Mouse (Mus musculus) stomach, embryonic 16.5 days (tissue): ENCODE data around the gene Tppp2. TPM values are rescaled to one million over a fixed set of nuclear protein-coding genes. Genes with fewer than 3 reads are reported as not detected.

Source experiments
- ATAC-seq: fragments of 200-750 bp; cut with Nextera tagmentation; 2 replicates; pipeline ENCODE4 v1.8.0; 2017; ENCODE audit warnings: moderate number of reproducible peaks, moderate TSS enrichment; ENCODE audit not compliant: insufficient read depth, low FRiP score
- H3K27ac ChIP-seq: fragments of 300-500 bp; sonication (generic); 2 replicates; pipeline ENCODE4 v1.5.1; 2014; ENCODE audit warnings: low read length
- H3K27me3 ChIP-seq: fragments of 300-500 bp; sonication (generic); 2 replicates; pipeline ENCODE4 v1.6.1; 2014; ENCODE audit warnings: low read length, control low read depth, mixed read lengths; ENCODE audit not compliant: control insufficient read depth, insufficient read depth
- H3K36me3 ChIP-seq: fragments of 300-500 bp; sonication (generic); 2 replicates; pipeline ENCODE4 v1.6.1; 2014; ENCODE audit warnings: low read length; ENCODE audit not compliant: control insufficient read depth, insufficient read depth
- H3K4me1 ChIP-seq: fragments of 300-500 bp; sonication (generic); 2 replicates; pipeline ENCODE4 v1.6.1; 2014; ENCODE audit warnings: low read length, control low read depth, mixed read lengths; ENCODE audit not compliant: control insufficient read depth, insufficient read depth
- H3K4me2 ChIP-seq: fragments of 300-500 bp; sonication (generic); 2 replicates; pipeline ENCODE4 v1.6.1; 2014; ENCODE audit warnings: low read depth, low read length, mixed read lengths
- H3K4me3 ChIP-seq: fragments of 300-500 bp; sonication (generic); replicated peaks from 2 replicates; pipeline ENCODE4 v1.5.1; 2014; ENCODE audit warnings: mild to moderate bottlenecking, low read length
- H3K9ac ChIP-seq: fragments of 300-500 bp; sonication (generic); 2 replicates; pipeline ENCODE4 v1.6.1; 2014; ENCODE audit warnings: low read length
- H3K9me3 ChIP-seq: fragments of 300-500 bp; sonication (generic); replicated peaks from 2 replicates; pipeline ENCODE4 v1.6.1; 2016; ENCODE audit warnings: low read length, control low read depth; ENCODE audit not compliant: control insufficient read depth
- WGBS: fragments of 180-500 bp; shearing (Covaris S2); extraction: QIAGEN DNeasy Blood & Tissue Kit; methylation state at CpG from one replicate; pipeline ENCODE4 v1.1.7; 2014; 5-methylcytosine and 5-hydroxymethylcytosine counted together
- polyA plus RNA-seq: library from polyadenylated mRNA; unstranded; fragments of >200 nt; fragmentation: Nextera tagmentation; extraction: Ambion mirVana; gene quantifications from 2 replicates; pipeline ENCODE4 v1.2.1, GENCODE M21; 2015

Gene Tppp2
- polyA plus RNA-seq, 1 experiment from 2014 or later, result not detected

GRCm38 (mm10) chr14:51903782-51904181 is 14.4 kb upstream of the Tppp2 start:
- no peak overlapping the region for H3K9ac ChIP-seq
- 0 out of 2 replicates have a peak, but pooled peaks cover 6% of the 10 kb centered on the region for H3K36me3 ChIP-seq
- no peaks in the 10 kb centered on the region; the same call in 1 of the 2 replicates for H3K4me1 ChIP-seq
- WGBS, result 66% methylated on average over 9 of the region's 9 CpGs
- H3K27me3 ChIP-seq, result no peaks in the 10 kb centered on the region
- no peaks in the 10 kb centered on the region for H3K9me3 ChIP-seq
- H3K4me2 ChIP-seq, result no peak overlapping the region
- peak overlapping the region; percentile 49 for H3K27ac ChIP-seq
- peak; percentile 50; the same call in 1 of the 2 replicates for ATAC-seq
- H3K4me3 ChIP-seq, result no peak overlapping the region

GRCm38 (mm10) chr14:51904706-51905105 is 13.5 kb upstream of the Tppp2 start:
- H3K27me3 ChIP-seq, result no peaks in the 10 kb centered on the region
- no peak overlapping the region for H3K27ac ChIP-seq
- H3K4me3 ChIP-seq, result no peak overlapping the region
- ATAC-seq, result no peak
- H3K9me3 ChIP-seq, result no peaks in the 10 kb centered on the region
- no peak overlapping the region for H3K4me2 ChIP-seq
- 0 out of 2 replicates have a peak, but pooled peaks cover 6% of the 10 kb centered on the region for H3K36me3 ChIP-seq
- 67% methylated on average over 7 of the region's 7 CpGs for WGBS
- H3K9ac ChIP-seq, result no peak overlapping the region
- no peaks in the 10 kb centered on the region; the same call in 1 of the 2 replicates for H3K4me1 ChIP-seq

GRCm38 (mm10) chr14:51906102-51906501 is 12.1 kb upstream of the Tppp2 start:
- no peak overlapping the region for H3K27ac ChIP-seq
- ATAC-seq, result no peak
- H3K4me1 ChIP-seq, result no peaks in the 10 kb centered on the region; the same call in 1 of the 2 replicates
- H3K4me3 ChIP-seq, result no peak overlapping the region
- H3K27me3 ChIP-seq, result no peaks in the 10 kb centered on the region
- H3K4me2 ChIP-seq, result no peak overlapping the region
- WGBS, result 91% methylated on average over 11 of the region's 11 CpGs
- H3K36me3 ChIP-seq, result 0 out of 2 replicates have a peak, but pooled peaks cover 6% of the 10 kb centered on the region
- no peak overlapping the region for H3K9ac ChIP-seq
- no peaks in the 10 kb centered on the region for H3K9me3 ChIP-seq

GRCm38 (mm10) chr14:51911301-51911700 is 6.9 kb upstream of the Tppp2 start:
- Histone ChIP-seq H3K4me1 (peaks cover 15% of the 10 kb centered on the region; the same call in 1 of the 2 replicates), H3K27me3 (no peaks in the 10 kb centered on the region), H3K36me3 (no peaks in the 10 kb centered on the region), H3K4me2 (no peak overlapping the region), H3K4me3 (no peak overlapping the region), H3K9ac (no peak overlapping the region), H3K27ac (no peak overlapping the region), H3K9me3 (no peaks in the 10 kb centered on the region)
- no peak for ATAC-seq
- 85% methylated on average over 10 of the region's 10 CpGs for WGBS

GRCm38 (mm10) chr14:51912391-51913061 is 5.7 kb upstream of the Tppp2 start:
- 15% methylated on average over 14 of the region's 14 CpGs for WGBS
- Histone ChIP-seq H3K9me3 (no peaks in the 10 kb centered on the region), H3K27me3 (no peaks in the 10 kb centered on the region), H3K9ac (peak overlapping the region; percentile 86), H3K4me2 (peak overlapping the region; percentile 99), H3K4me1 (peaks cover 15% of the 10 kb centered on the region; the same call in 1 of the 2 replicates), H3K27ac (peak overlapping the region; percentile 93), H3K4me3 (peak overlapping the region; percentile 72), H3K36me3 (no peaks in the 10 kb centered on the region)
- ATAC-seq, result no peak

GRCm38 (mm10) chr14:51913062-51913959 is 4.9 kb upstream of the Tppp2 start:
- Histone ChIP-seq H3K4me1 (peaks cover 15% of the 10 kb centered on the region; the same call in 1 of the 2 replicates), H3K36me3 (no peaks in the 10 kb centered on the region), H3K4me2 (peak overlapping the region; percentile 99), H3K9me3 (no peaks in the 10 kb centered on the region), H3K27me3 (no peaks in the 10 kb centered on the region), H3K9ac (peak overlapping the region; percentile 86), H3K4me3 (peak overlapping the region; percentile 72), H3K27ac (peak overlapping the region; percentile 93)
- under 1% methylated on average over 58 of the region's 58 CpGs for WGBS
- peak; percentile 91 for ATAC-seq

- H3K4me2 ChIP-seq, result peak within 1 kb of the TSS; percentile 99
- H3K4me1 ChIP-seq, result peaks cover 15% of the 10 kb centered on the region; the same call in 1 of the 2 replicates
- peak within 1 kb of the TSS; percentile 86 for H3K9ac ChIP-seq
- WGBS, result 4% methylated on average over 21 of the region's 23 CpGs
- ATAC-seq, result peak; percentile 79
- no peaks in the 10 kb centered on the region for H3K9me3 ChIP-seq
- H3K27ac ChIP-seq, result peak within 1 kb of the TSS; percentile 93
- no peaks in the 10 kb centered on the region for H3K27me3 ChIP-seq
- no peaks in the 10 kb centered on the region for H3K36me3 ChIP-seq
- peak within 1 kb of the TSS; percentile 72 for H3K4me3 ChIP-seq
Observed at GRCm38 (mm10) chr14:51913960-51914762, 4.1 kb upstream of the Tppp2 start, which contains the start of gene Ndrg2. TSS of gene Ndrg2 (minus strand) at chr14:51914158.

- Histone ChIP-seq H3K4me3 (no peak overlapping the region), H3K9me3 (no peaks in the 10 kb centered on the region), H3K4me2 (no peak overlapping the region), H3K27me3 (no peaks in the 10 kb centered on the region), H3K9ac (peak overlapping the region; percentile 4; the same call in 1 of the 2 replicates), H3K4me1 (peaks cover 15% of the 10 kb centered on the region; the same call in 1 of the 2 replicates), H3K36me3 (no peaks in the 10 kb centered on the region), H3K27ac (peak overlapping the region; percentile 93)
- ATAC-seq, result no peak
- 14% methylated on average over 3 of the region's 3 CpGs for WGBS
Observed at GRCm38 (mm10) chr14:51915030-51915429, 3.2 kb upstream of the Tppp2 start.
